Mouse (Mus musculus): Measurements from ENCODE around the gene Bcas1.
"Not testable (repeated sequence)": the region's sequence is repeated elsewhere in the genome, so short reads cannot be mapped to it uniquely, and the experiment has no call there.

DNA sequence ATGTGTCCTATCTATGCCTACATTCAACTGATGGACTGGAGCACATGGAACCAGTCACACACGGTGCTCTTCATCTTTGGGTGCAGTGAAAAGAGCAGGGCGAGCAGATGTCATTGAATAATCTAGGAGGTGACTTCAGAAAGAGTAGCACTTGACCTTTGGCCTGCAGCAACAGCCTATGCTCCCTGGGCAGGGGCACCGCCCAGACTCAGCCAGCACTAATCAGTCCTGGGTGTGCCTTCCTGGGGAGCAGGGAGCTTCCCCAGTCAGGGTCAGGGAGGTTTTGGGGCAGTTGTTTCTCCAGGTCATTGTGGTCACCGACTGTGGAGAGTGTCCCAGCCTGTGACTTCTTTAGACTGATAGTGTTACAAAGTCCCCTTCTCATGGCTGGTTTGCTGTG lies 26.2 kb upstream of the Bcas1 start:
- not testable (repeated sequence) for TF ChIP-seq MXI1 (IDR thresholded peaks at IDR 0.05; ENCODE audit: low read depth, low read length); HCFC1 (IDR thresholded peaks at IDR 0.05; ENCODE audit: low read depth, low read length); ZKSCAN1 (IDR thresholded peaks at IDR 0.05; ENCODE audit: low read depth, low read length); POLR2A (IDR thresholded peaks at IDR 0.05; ENCODE audit: control insufficient read depth in 1 of 2, insufficient read depth in 1 of 2, low read depth in 1 of 2, low read length in 2 of 2, poor library complexity in 1 of 2)

All from MEL (cell line).